Mouse (Mus musculus): ENCODE measurements around the gene Nkg7. TPM values are rescaled to one million over a fixed set of nuclear protein-coding genes. Genes with fewer than 3 reads are reported as not detected.

Nkg7 gene
- polyA plus RNA-seq, 1 experiment, result not detected

- TF ChIP-seq GATA1 (IDR thresholded peaks at IDR 0.05; ENCODE audit: low read length), result no peak
Observed at GRCm38 (mm10) chr7:43440482-43440881, 3.6 kb downstream of the Nkg7 start, which contains the start of gene Cldnd2. Gene Cldnd2, plus strand, starts transcription at chr7:43440782.

GRCm38 (mm10) chr7:43441071-43441470 lies 4.2 kb downstream of the Nkg7 start:
- TF ChIP-seq GATA1 (IDR thresholded peaks at IDR 0.05; ENCODE audit: low read length), result no peak

GRCm38 (mm10) chr7:43442684-43443083 lies 5.8 kb downstream of the Nkg7 start:
- no peak for TF ChIP-seq GATA1 (IDR thresholded peaks at IDR 0.05; ENCODE audit: low read length)

- TF ChIP-seq GATA1 (IDR thresholded peaks at IDR 0.05; ENCODE audit: low read length), result no peak
Observed at GRCm38 (mm10) chr7:43443126-43443916, 6.4 kb downstream of the Nkg7 start.

- TF ChIP-seq GATA1 (IDR thresholded peaks at IDR 0.05; ENCODE audit: low read length), result no peak
Observed at GRCm38 (mm10) chr7:43443917-43444293, 7.0 kb downstream of the Nkg7 start, which contains the start of the genes Etfb and Gm45233. Gene Etfb, plus strand, starts transcription at chr7:43444083. Gene Gm45233, plus strand, starts transcription at chr7:43444128.

- TF ChIP-seq GATA1 (IDR thresholded peaks at IDR 0.05; ENCODE audit: low read length), result no peak
Observed at GRCm38 (mm10) chr7:43447801-43448200, 10.9 kb downstream of the Nkg7 start.

GRCm38 (mm10) chr7:43448246-43448645 lies 11.4 kb downstream of the Nkg7 start:
- no peak for TF ChIP-seq GATA1 (IDR thresholded peaks at IDR 0.05; ENCODE audit: low read length)

GRCm38 (mm10) chr7:43449811-43450210 lies 12.9 kb downstream of the Nkg7 start:
- TF ChIP-seq GATA1 (IDR thresholded peaks at IDR 0.05; ENCODE audit: low read length), result no peak

- TF ChIP-seq GATA1 (IDR thresholded peaks at IDR 0.05; ENCODE audit: low read length), result no peak
Observed at GRCm38 (mm10) chr7:43451726-43452125, 14.9 kb downstream of the Nkg7 start.

GRCm38 (mm10) chr7:43452609-43453008 lies 15.7 kb downstream of the Nkg7 start:
- TF ChIP-seq GATA1 (IDR thresholded peaks at IDR 0.05; ENCODE audit: low read length), result no peak

GRCm38 (mm10) chr7:43453599-43454355 lies 16.9 kb downstream of the Nkg7 start:
- no peak for TF ChIP-seq GATA1 (IDR thresholded peaks at IDR 0.05; ENCODE audit: low read length)

GRCm38 (mm10) chr7:43454371-43454770 lies 17.5 kb downstream of the Nkg7 start:
- TF ChIP-seq GATA1 (IDR thresholded peaks at IDR 0.05; ENCODE audit: low read length), result no peak

- TF ChIP-seq GATA1 (IDR thresholded peaks at IDR 0.05; ENCODE audit: low read length), result no peak
Observed at GRCm38 (mm10) chr7:43462851-43463250, 26.0 kb downstream of the Nkg7 start, which contains the start of gene Vsig10l. Gene Vsig10l, plus strand, starts transcription at chr7:43463151.

- TF ChIP-seq GATA1 (IDR thresholded peaks at IDR 0.05; ENCODE audit: low read length), result no peak
Observed at GRCm38 (mm10) chr7:43463976-43464375, 27.1 kb downstream of the Nkg7 start.

GRCm38 (mm10) chr7:43464864-43465343 lies 28.0 kb downstream of the Nkg7 start:
- TF ChIP-seq GATA1 (IDR thresholded peaks at IDR 0.05; ENCODE audit: low read length), result no peak
